Mouse (Mus musculus): Measurements from ENCODE around the gene Lrrn4cl. TPM values are rescaled to one million over a fixed set of nuclear protein-coding genes. Genes with fewer than 3 reads are reported as not detected.
"Not testable (repeated sequence)": the region's sequence is repeated elsewhere in the genome, so short reads cannot be mapped to it uniquely, and the experiment has no call there.

Lrrn4cl gene
- polyA plus RNA-seq, 1 experiment from 2014 or later, result 1.1 TPM

- H3K9ac ChIP-seq, result peak overlapping the region; percentile 89
- peak overlapping the region; percentile 66 for H3K4me3 ChIP-seq
- H3K27me3 ChIP-seq (replicated peaks), result no peaks in the 10 kb centered on the region
- H3K27ac ChIP-seq, result peak overlapping the region; percentile 98
- peak; percentile 34 for ATAC-seq (replicated peaks)
- peaks cover 28% of the 10 kb centered on the region for H3K4me1 ChIP-seq
- H3K36me3 ChIP-seq (replicated peaks), result no peaks in the 10 kb centered on the region; the same call in 1 of the 2 replicates
- peak overlapping the region; percentile 60 for H3K4me2 ChIP-seq
- WGBS, result 8% methylated on average over 29 of the region's 29 CpGs
- no peaks in the 10 kb centered on the region for H3K9me3 ChIP-seq
These were observed 10.4 kb upstream of the Lrrn4cl start for GRCm38 (mm10) chr19:8839908-8840791.

- Histone ChIP-seq H3K9ac (peak overlapping the region; percentile 89), H3K27ac (peak overlapping the region; percentile 98; the same call in 1 of the 2 replicates), H3K9me3 (no peaks in the 10 kb centered on the region), H3K4me2 (peak overlapping the region; percentile 60), H3K36me3 (replicated peaks) (peaks cover 5% of the 10 kb centered on the region), H3K27me3 (replicated peaks) (no peaks in the 10 kb centered on the region), H3K4me3 (peak overlapping the region; percentile 66), H3K4me1 (peaks cover 27% of the 10 kb centered on the region)
- no peak for ATAC-seq (replicated peaks)
- WGBS, result 90% methylated on average over 7 of the region's 7 CpGs
These were observed 9.6 kb upstream of the Lrrn4cl start for GRCm38 (mm10) chr19:8841012-8841411.

- 91% methylated on average over 6 of the region's 6 CpGs for WGBS
- no peak for ATAC-seq (replicated peaks)
- Histone ChIP-seq H3K27ac (no peak overlapping the region), H3K4me1 (peaks cover 21% of the 10 kb centered on the region), H3K4me3 (no peak overlapping the region), H3K9ac (no peak overlapping the region; the same call in 1 of the 2 replicates), H3K4me2 (no peak overlapping the region), H3K36me3 (replicated peaks) (peaks cover 21% of the 10 kb centered on the region), H3K27me3 (replicated peaks) (no peaks in the 10 kb centered on the region), H3K9me3 (no peaks in the 10 kb centered on the region)
These were observed 7.6 kb upstream of the Lrrn4cl start for GRCm38 (mm10) chr19:8842961-8843360.

- Histone ChIP-seq H3K4me3 (no peak overlapping the region), H3K4me1 (peaks cover 21% of the 10 kb centered on the region), H3K27ac (no peak overlapping the region), H3K9ac (no peak overlapping the region), H3K27me3 (replicated peaks) (no peaks in the 10 kb centered on the region), H3K9me3 (no peaks in the 10 kb centered on the region), H3K4me2 (no peak overlapping the region), H3K36me3 (replicated peaks) (peaks cover 28% of the 10 kb centered on the region)
- WGBS, result 54% methylated on average over 5 of the region's 5 CpGs
- ATAC-seq (replicated peaks), result no peak
These were observed 6.0 kb upstream of the Lrrn4cl start for GRCm38 (mm10) chr19:8844371-8845129.

GRCm38 (mm10) chr19:8848356-8848755 lies 2.2 kb upstream of the Lrrn4cl start:
- WGBS, result 87% methylated on average over 5 of the region's 5 CpGs
- no peaks in the 10 kb centered on the region for H3K27me3 ChIP-seq (replicated peaks)
- ATAC-seq (replicated peaks), result no peak
- no peak overlapping the region for H3K9ac ChIP-seq
- H3K4me3 ChIP-seq, result no peak overlapping the region
- H3K9me3 ChIP-seq, result no peaks in the 10 kb centered on the region
- H3K36me3 ChIP-seq (replicated peaks), result peaks cover 28% of the 10 kb centered on the region
- H3K4me2 ChIP-seq, result no peak overlapping the region
- no peaks in the 10 kb centered on the region for H3K4me1 ChIP-seq
- no peak overlapping the region for H3K27ac ChIP-seq

GRCm38 (mm10) chr19:8851639-8852038 lies 1.1 kb downstream of the Lrrn4cl start:
- H3K9ac ChIP-seq, result no peak overlapping the region
- no peaks in the 10 kb centered on the region for H3K27me3 ChIP-seq (replicated peaks)
- 56% methylated on average over 7 of the region's 7 CpGs for WGBS
- no peaks in the 10 kb centered on the region for H3K4me1 ChIP-seq
- no peak for ATAC-seq (replicated peaks)
- H3K4me2 ChIP-seq, result no peak overlapping the region
- H3K9me3 ChIP-seq, result no peaks in the 10 kb centered on the region
- H3K27ac ChIP-seq, result no peak overlapping the region
- peaks cover 16% of the 10 kb centered on the region for H3K36me3 ChIP-seq (replicated peaks)
- no peak overlapping the region for H3K4me3 ChIP-seq

- Histone ChIP-seq H3K4me3 (no peak overlapping the region), H3K36me3 (replicated peaks) (peaks cover 9% of the 10 kb centered on the region), H3K4me2 (no peak overlapping the region), H3K9me3 (no peaks in the 10 kb centered on the region), H3K27me3 (replicated peaks) (no peaks in the 10 kb centered on the region), H3K27ac (no peak overlapping the region), H3K9ac (no peak overlapping the region), H3K4me1 (no peaks in the 10 kb centered on the region)
- ATAC-seq (replicated peaks), result no peak
- WGBS, result 65% methylated on average over 10 of the region's 10 CpGs
These were observed 1.8 kb downstream of the Lrrn4cl start for GRCm38 (mm10) chr19:8852236-8852928.

GRCm38 (mm10) chr19:8853117-8853516 lies 2.5 kb downstream of the Lrrn4cl start:
- Histone ChIP-seq H3K4me2 (no peak overlapping the region), H3K4me3 (no peak overlapping the region), H3K9ac (no peak overlapping the region), H3K36me3 (replicated peaks) (peaks cover 7% of the 10 kb centered on the region; the same call in 1 of the 2 replicates), H3K9me3 (no peaks in the 10 kb centered on the region), H3K4me1 (no peaks in the 10 kb centered on the region), H3K27ac (no peak overlapping the region), H3K27me3 (replicated peaks) (no peaks in the 10 kb centered on the region)
- no peak for ATAC-seq (replicated peaks)
- WGBS, result 83% methylated on average over 3 of the region's 3 CpGs

GRCm38 (mm10) chr19:8857689-8858088 lies 7.1 kb downstream of the Lrrn4cl start:
- H3K4me3 ChIP-seq, result no peak overlapping the region
- H3K4me1 ChIP-seq, result no peaks in the 10 kb centered on the region
- H3K36me3 ChIP-seq (replicated peaks), result no peaks in the 10 kb centered on the region
- 41% methylated on average over 4 of the region's 4 CpGs for WGBS
- no peak overlapping the region for H3K27ac ChIP-seq
- no peaks in the 10 kb centered on the region for H3K27me3 ChIP-seq (replicated peaks)
- ATAC-seq (replicated peaks), result no peak
- H3K9ac ChIP-seq, result no peak overlapping the region
- H3K4me2 ChIP-seq, result no peak overlapping the region
- no peaks in the 10 kb centered on the region for H3K9me3 ChIP-seq

GRCm38 (mm10) chr19:8859018-8859417 lies 8.4 kb downstream of the Lrrn4cl start:
- H3K27me3 ChIP-seq (replicated peaks), result no peaks in the 10 kb centered on the region
- no peak overlapping the region for H3K4me2 ChIP-seq
- H3K9me3 ChIP-seq, result no peaks in the 10 kb centered on the region
- H3K9ac ChIP-seq, result no peak overlapping the region
- ATAC-seq (replicated peaks), result no peak
- H3K27ac ChIP-seq, result no peak overlapping the region
- H3K4me3 ChIP-seq, result no peak overlapping the region
- no peaks in the 10 kb centered on the region for H3K4me1 ChIP-seq
- 20% methylated on average over 1 of the region's 1 CpGs for WGBS
- no peaks in the 10 kb centered on the region for H3K36me3 ChIP-seq (replicated peaks)

GRCm38 (mm10) chr19:8864265-8864664 lies 13.7 kb downstream of the Lrrn4cl start:
- H3K4me3 ChIP-seq, result no peak overlapping the region
- H3K9me3 ChIP-seq, result no peaks in the 10 kb centered on the region
- no peak overlapping the region for H3K4me2 ChIP-seq
- H3K27ac ChIP-seq, result no peak overlapping the region
- no peaks in the 10 kb centered on the region for H3K36me3 ChIP-seq (replicated peaks)
- no peak for ATAC-seq (replicated peaks)
- H3K27me3 ChIP-seq (replicated peaks), result no peaks in the 10 kb centered on the region
- H3K9ac ChIP-seq, result no peak overlapping the region
- H3K4me1 ChIP-seq, result no peaks in the 10 kb centered on the region
- 81% methylated on average over 6 of the region's 6 CpGs for WGBS

- H3K9me3 ChIP-seq; H3K27ac ChIP-seq; ATAC-seq (replicated peaks); H3K27me3 ChIP-seq (replicated peaks): not testable (repeated sequence)
- Histone ChIP-seq H3K4me3 (peak overlapping the region; percentile 93; the same call in 1 of the 2 replicates), H3K4me1 (peaks cover 15% of the 10 kb centered on the region), H3K4me2 (peak overlapping the region; percentile 91), H3K9ac (0 out of 2 replicates have a peak overlapping the region, but pooled peaks have one; percentile 97), H3K36me3 (replicated peaks) (peaks cover 21% of the 10 kb centered on the region)
- 79% methylated on average over 3 of the region's 3 CpGs for WGBS
These were observed 19.8 kb downstream of the Lrrn4cl start for GRCm38 (mm10) chr19:8870381-8870780.

All from midbrain, embryonic 15.5 days (tissue).